16 mouse cellular contexts compared by ENCODE assay signal in genomic region chr2:71475311-71475710, GRCm38 (mm10). TPM values are rescaled to one million over a fixed set of nuclear protein-coding genes. Genes with fewer than 3 reads are reported as not detected.
"Had no signal": no experiment of that assay in that cellular context is flagged by ENCODE, and none has a peak within 500 bp of the region (broad histone marks: within the 10 kb centered on the region; RNA-seq: fewer than 3 reads in every experiment).

No protein-coding gene starts in this region.

- ATAC-seq: lung, postnatal 0 days; midbrain, embryonic 15.5 days had no signal

- H3K9me3 ChIP-seq: liver, embryonic 15.5 days; midbrain, embryonic 15.5 days; neural tube, embryonic 13.5 days had no signal

- H3K4me3 ChIP-seq: liver, embryonic 15.5 days; midbrain, embryonic 15.5 days; neural tube, embryonic 13.5 days had no signal

- H3K4me1 ChIP-seq: midbrain, embryonic 15.5 days had no signal

- H3K9ac ChIP-seq: liver, embryonic 15.5 days; midbrain, embryonic 15.5 days; neural tube, embryonic 13.5 days had no signal

- H3K27me3 ChIP-seq: liver, embryonic 15.5 days; midbrain, embryonic 15.5 days; neural tube, embryonic 13.5 days had no signal

- H3K4me2 ChIP-seq: liver, embryonic 11.5 days; liver, embryonic 15.5 days; midbrain, embryonic 15.5 days; neural tube, embryonic 13.5 days had no signal

- H3K36me3 ChIP-seq: liver, embryonic 15.5 days; midbrain, embryonic 15.5 days; neural tube, embryonic 13.5 days had no signal

- H3K27ac ChIP-seq: liver, embryonic 15.5 days; midbrain, embryonic 15.5 days; neural tube, embryonic 13.5 days; stomach, postnatal 0 days had no signal

- DNase-seq: kidney, postnatal 25 days; layer of hippocampus, postnatal 36 days; lung, adult 2 months; lung, postnatal 36 days; right cerebral cortex, adult 18-20 months; right cerebral cortex, postnatal 25 days; thymus, postnatal 4 days had no signal

RNA-seq across cellular contexts. Expression of gene Dlx1, which starts 52.6 kb away (rescaled TPM):
- total RNA-seq: megakaryocyte progenitor cell, adult 5-6 weeks; monocyte, adult 5-6 weeks had no signal
- polyA plus RNA-seq: kidney, embryonic 16.5 days; lung, postnatal 0 days had no signal
